Mouse (Mus musculus) lung, embryonic 16.5 days (tissue): ENCODE results near the gene Ankmy1. TPM values are rescaled to one million over a fixed set of nuclear protein-coding genes. Genes with fewer than 3 reads are reported as not detected.

Experiments used
- ATAC-seq: fragments of 200-750 bp; cut with Nextera tagmentation; 2 replicates; pipeline ENCODE4 v1.8.0; 2017; ENCODE audit warnings: low read depth, mild to moderate bottlenecking, moderate library complexity
- H3K27ac ChIP-seq: fragments of 300-500 bp; sonication (generic); 2 replicates; pipeline ENCODE4 v1.5.1; 2014; ENCODE audit warnings: mild to moderate bottlenecking, control low read depth, low read length
- H3K27me3 ChIP-seq: fragments of 300-500 bp; sonication (generic); 2 replicates; pipeline ENCODE4 v1.6.1; 2014; ENCODE audit warnings: low read depth, low read length, mixed read lengths; ENCODE audit not compliant: control insufficient read depth, insufficient read depth
- H3K36me3 ChIP-seq: fragments of 300-500 bp; sonication (generic); 2 replicates; pipeline ENCODE4 v1.6.1; 2014; ENCODE audit warnings: low read length; ENCODE audit not compliant: control insufficient read depth, insufficient read depth
- H3K4me1 ChIP-seq: fragments of 300-500 bp; sonication (generic); replicated peaks from 2 replicates; pipeline ENCODE4 v1.6.1; 2014; ENCODE audit warnings: low read length, mixed read lengths; ENCODE audit not compliant: control insufficient read depth, insufficient read depth
- H3K4me2 ChIP-seq: fragments of 300-500 bp; sonication (generic); 2 replicates; pipeline ENCODE4 v1.6.1; 2014; ENCODE audit warnings: low read depth, low read length, control low read depth
- H3K4me3 ChIP-seq: fragments of 300-500 bp; sonication (generic); 2 replicates; pipeline ENCODE4 v1.5.1; 2014; ENCODE audit warnings: mild to moderate bottlenecking, low read length, control low read depth
- H3K9ac ChIP-seq: fragments of 300-500 bp; sonication (generic); 2 replicates; pipeline ENCODE4 v1.6.1; 2014; ENCODE audit warnings: low read length, control low read depth
- H3K9me3 ChIP-seq: fragments of 300-500 bp; sonication (generic); 2 replicates; pipeline ENCODE4 v1.6.1; 2016; ENCODE audit warnings: low read length; ENCODE audit not compliant: control insufficient read depth
- WGBS: fragments of 180-500 bp; shearing (Covaris S2); extraction: QIAGEN DNeasy Blood & Tissue Kit; methylation state at CpG from one replicate; pipeline ENCODE4 v1.1.7; 2014; 5-methylcytosine and 5-hydroxymethylcytosine counted together
- polyA plus RNA-seq: library from polyadenylated mRNA; unstranded; fragments of >200 nt; fragmentation: Nextera tagmentation; extraction: Ambion mirVana; gene quantifications from 2 replicates; pipeline ENCODE4 v1.2.1, GENCODE M21; 2015

Gene Ankmy1
- polyA plus RNA-seq, 1 experiment from 2014 or later = 0.48 TPM

DNA sequence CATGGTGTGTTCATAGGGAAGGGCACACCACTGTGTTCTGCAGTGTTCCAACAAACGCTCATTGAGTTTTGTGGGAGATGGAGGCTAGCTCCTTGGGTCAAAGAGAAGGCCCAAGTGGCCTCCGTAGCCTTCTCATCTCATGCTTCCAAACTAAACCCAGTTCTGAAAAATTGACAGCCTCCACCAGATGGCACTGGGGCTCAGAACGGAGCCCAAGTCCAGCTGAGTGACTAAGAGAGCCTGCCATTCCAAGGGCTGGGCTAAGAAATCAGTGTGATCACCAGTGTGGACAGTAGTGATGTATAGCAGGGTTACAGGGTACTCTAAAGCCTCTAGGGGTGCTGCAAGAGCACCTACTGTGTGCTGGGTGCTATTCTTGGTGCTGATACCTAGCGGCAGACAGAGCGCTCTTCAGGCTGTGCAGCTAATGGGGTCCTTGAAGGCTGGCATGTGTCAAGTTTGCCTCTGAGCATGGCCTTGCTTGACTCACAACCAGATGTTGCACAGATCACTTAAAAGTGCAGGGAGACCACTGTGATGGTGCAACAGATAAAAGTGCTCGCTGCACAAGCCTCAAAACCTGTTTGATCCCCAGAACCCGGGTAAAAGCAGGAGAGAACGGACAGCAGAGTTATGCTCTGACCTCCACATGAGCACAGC is 62.3 kb downstream of the Ankmy1 start:
- Histone ChIP-seq H3K36me3 (no peaks in the 10 kb centered on the region), H3K27ac (no peak overlapping the region), H3K4me2 (no peak overlapping the region), H3K4me3 (no peak overlapping the region), H3K9ac (no peak overlapping the region), H3K27me3 (no peaks in the 10 kb centered on the region), H3K9me3 (no peaks in the 10 kb centered on the region), H3K4me1 (0 out of 2 replicates have a peak, but pooled peaks cover 3% of the 10 kb centered on the region)
- 80% methylated on average over 8 of the region's 8 CpGs for WGBS
- ATAC-seq = no peak

DNA sequence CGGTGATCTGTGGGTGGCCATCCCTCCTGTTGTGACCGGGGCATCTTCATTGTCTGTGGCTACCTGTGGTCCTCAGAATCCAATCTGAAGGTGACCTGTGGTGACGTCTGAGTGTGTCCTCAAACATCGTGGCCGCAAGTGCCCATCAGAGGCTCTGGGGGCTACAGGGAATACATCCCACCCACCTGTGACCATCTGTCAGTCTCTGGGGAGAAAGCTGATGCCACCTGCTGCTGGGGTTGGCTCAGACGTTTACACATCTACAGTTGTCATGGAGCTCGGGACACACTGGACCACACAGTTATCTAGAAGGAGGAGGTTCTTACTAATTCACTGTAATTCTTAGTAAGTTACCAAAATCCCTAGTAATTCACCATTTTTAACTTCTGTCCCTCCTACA is 63.5 kb downstream of the Ankmy1 start:
- 62% methylated on average over 7 of the region's 7 CpGs for WGBS
- 0 out of 2 replicates have a peak, but pooled peaks cover 3% of the 10 kb centered on the region for H3K4me1 ChIP-seq
- no peak overlapping the region for H3K4me2 ChIP-seq
- ATAC-seq = no peak
- no peaks in the 10 kb centered on the region for H3K9me3 ChIP-seq
- H3K36me3 ChIP-seq = no peaks in the 10 kb centered on the region
- no peak overlapping the region for H3K4me3 ChIP-seq
- no peak overlapping the region for H3K27ac ChIP-seq
- no peak overlapping the region for H3K9ac ChIP-seq
- no peaks in the 10 kb centered on the region for H3K27me3 ChIP-seq

DNA sequence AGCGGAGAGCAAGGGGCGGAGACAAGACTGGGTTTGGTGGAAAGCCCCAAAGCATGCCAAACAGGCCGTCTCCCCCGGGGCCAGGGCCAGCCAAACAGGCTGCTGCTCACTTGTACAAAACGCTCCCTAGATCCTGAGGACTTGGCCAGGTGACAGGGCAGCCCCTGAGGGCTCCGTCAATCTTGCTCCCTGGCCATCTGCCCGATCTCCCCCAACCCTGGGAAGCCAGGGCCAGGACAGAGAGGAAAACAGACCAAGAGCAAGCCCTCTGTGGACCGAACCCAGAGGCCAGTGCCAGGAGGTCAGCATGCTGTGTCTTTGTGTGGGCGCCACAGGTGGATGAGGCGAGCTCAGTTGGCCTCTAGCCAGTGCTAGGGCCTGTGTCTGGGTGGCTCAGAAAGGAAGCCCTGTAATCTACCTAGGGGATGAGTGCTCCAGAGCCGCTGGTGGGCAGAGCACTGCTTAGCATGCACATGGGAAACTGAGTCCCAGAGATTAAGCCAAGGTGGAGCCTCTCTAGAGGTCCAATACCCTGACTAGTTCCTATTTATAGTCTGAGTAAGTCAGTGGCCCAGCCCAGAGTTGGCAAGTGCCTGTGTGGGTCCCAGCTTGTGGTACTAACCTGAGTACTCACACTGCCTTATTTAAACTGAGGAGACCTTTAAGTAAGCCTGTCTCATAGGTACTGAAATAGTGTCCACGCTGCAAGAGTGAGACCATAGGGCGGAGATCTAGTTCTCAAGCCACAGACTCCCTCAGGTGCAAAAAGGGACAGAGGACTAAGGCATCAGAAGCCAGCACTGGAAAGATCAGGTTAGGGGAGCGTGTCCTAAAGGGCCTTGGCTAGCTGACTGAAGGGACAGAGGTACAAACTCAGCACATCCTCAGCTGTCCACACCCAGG is 64.5 kb downstream of the Ankmy1 start:
- peaks cover 5% of the 10 kb centered on the region; the same call in 1 of the 2 replicates for H3K4me1 ChIP-seq
- ATAC-seq = no peak
- no peak overlapping the region for H3K27ac ChIP-seq
- no peak overlapping the region for H3K9ac ChIP-seq
- 76% methylated on average over 14 of the region's 14 CpGs for whole genome bisulfite sequencing
- H3K9me3 ChIP-seq = no peaks in the 10 kb centered on the region
- H3K4me3 ChIP-seq = no peak overlapping the region
- no peak overlapping the region for H3K4me2 ChIP-seq
- no peaks in the 10 kb centered on the region for H3K36me3 ChIP-seq
- no peaks in the 10 kb centered on the region for H3K27me3 ChIP-seq

DNA sequence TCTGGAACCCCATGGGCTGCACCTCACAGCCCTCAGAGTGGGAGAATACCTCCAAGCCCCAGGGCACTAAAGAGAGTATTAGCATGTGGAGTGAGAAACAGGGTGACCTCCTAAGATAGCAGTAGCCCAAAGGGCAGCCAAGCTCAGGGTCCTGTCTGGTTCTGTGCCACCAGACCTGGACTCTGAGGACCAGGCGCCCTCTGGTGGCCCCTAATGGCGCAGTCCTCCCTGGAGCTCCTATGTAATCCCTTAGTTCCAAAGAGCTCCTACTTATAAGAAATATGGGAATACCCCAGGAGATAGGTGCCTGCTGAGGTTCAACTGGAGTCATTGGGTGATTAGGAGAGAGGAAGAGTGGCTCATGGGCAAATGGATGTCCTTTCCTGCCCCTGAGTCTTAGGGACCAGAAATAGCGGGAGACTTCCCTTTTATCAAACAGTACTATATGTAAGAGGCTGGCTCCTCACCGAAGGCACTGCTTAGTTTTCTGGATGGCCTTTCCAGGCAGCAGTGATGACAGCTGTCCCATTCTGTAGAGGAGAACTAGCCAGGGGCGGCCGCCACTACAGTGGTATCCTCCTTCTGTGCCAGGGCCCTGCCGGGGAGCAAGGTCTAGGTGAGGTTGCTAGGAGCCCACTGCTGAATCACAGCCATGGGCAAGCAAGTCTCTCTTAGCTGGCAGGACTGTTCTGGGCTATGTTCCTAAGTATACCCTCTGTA is 68.6 kb downstream of the Ankmy1 start:
- Histone ChIP-seq H3K36me3 (no peaks in the 10 kb centered on the region), H3K27me3 (peaks cover 4% of the 10 kb centered on the region), H3K9me3 (no peaks in the 10 kb centered on the region), H3K4me1 (peaks cover 16% of the 10 kb centered on the region), H3K4me3 (no peak overlapping the region), H3K9ac (no peak overlapping the region), H3K27ac (no peak overlapping the region), H3K4me2 (no peak overlapping the region)
- 0 out of 2 replicates have a peak, but pooled peaks have one; percentile 10 for ATAC-seq
- 64% methylated on average over 7 of the region's 7 CpGs for WGBS

DNA sequence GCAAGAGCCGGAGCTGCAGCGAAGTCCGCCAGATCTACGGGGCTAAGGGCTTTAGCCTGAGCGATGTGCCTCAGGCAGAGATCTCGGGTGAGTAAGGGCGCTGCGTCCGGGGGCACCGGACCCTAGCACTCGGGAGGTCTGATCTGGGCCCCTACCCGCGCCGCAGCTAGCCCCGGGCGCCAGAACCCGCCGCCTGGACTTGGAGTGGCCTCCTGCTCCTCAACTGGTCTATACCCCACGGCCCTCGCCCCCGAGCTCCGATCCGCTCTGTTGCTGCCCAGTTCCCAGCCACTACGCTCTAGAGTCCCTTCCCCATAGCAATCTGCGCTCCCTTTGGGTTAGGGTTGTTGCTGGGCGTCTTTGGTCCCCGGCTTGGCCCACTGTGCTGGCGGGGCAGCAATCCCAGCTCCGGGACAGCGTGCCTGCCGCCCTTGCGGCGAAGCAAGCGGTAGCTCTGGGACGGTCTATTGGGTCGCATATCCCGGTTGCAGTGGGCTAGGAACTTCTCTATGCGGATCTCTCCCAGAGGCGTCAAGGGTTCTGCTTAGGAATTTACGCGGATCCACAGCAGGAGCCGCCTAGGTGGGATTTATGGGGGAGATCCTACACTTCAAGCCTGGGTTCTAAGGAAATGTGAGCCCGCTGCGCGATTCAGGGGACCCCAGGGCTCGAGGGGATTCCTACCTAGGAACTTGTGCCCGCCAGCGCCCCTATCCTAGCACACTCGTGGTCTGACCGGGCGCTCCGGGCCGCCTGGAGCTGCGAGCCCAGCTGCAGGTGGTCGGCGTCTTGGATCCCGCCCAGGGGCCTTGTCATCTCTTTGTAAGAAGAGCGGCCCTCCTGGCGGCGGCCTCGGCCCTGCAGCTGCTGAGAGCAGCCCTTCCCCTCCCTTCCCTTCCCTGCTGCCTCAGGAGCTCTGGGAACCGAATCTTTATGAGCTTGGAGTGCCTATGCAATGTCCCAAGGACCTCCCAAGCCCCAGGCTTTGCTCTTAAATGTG is 70.4 kb downstream of the Ankmy1 start:
- ATAC-seq = peak; percentile 37
- H3K9ac ChIP-seq = peak overlapping the region; percentile 81

DNA sequence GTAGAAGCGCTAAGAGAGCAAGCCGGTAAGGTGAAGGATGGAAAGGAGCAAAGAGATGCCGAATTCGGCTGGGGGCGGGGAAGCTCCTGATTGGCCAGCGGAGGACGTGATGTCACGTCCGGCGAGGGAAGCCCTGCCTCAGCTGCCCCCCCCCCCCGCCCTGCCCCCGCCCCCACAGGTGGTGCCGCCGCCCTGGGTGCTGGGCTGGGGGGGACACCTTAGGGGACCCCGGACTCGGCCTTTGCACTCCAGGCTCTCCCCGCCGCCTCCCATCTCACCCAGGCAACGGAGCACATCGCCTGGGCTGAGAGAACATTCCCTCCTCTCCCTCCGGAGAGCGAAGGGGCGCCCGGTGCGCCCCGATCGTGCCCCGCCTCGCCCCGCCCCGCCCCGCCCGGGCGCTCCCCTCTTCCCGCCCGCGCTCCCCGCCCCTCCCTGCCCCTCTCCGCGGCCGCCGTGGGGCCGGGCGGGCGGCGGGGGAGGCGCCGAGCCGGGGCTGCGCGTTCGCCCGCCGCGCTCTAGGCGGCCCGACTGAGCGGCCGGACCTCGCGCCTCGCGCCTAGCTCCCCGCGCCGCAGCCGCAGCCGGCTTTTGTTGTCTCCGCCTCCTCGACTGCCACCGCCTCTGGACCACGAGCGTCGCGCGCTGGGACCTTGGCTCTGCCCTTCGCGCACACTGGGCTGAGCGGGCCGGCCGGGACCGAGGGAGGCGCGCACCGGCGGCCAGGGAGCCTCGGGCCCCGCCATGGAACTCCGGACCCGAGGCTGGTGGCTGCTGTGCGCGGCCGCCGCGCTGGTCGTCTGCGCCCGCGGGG is 71.3 kb downstream of the Ankmy1 start, which contains the start of gene Gpc1:
TSS of gene Gpc1 (plus strand) at position 458 of the 814 bp plus-strand sequence.
- Histone ChIP-seq H3K4me2 (peak within 1 kb of the TSS; percentile 94), H3K27ac (peak within 1 kb of the TSS; percentile 84), H3K4me1 (peaks cover 13% of the 10 kb centered on the region), H3K27me3 (peaks cover 4% of the 10 kb centered on the region), H3K9ac (peak within 1 kb of the TSS; percentile 81), H3K9me3 (no peaks in the 10 kb centered on the region), H3K36me3 (no peaks in the 10 kb centered on the region), H3K4me3 (peak within 1 kb of the TSS; percentile 71)
- WGBS = under 1% methylated on average over 56 of the region's 99 CpGs
- ATAC-seq = peak; percentile 85

More for the DNA sequence above, 70.4 kb downstream of the Ankmy1 start:
- H3K36me3 ChIP-seq = no peaks in the 10 kb centered on the region
- peaks cover 13% of the 10 kb centered on the region for H3K4me1 ChIP-seq
- peaks cover 4% of the 10 kb centered on the region for H3K27me3 ChIP-seq
- H3K4me3 ChIP-seq = peak overlapping the region; percentile 71
- WGBS = under 1% methylated on average over 61 of the region's 62 CpGs
- no peaks in the 10 kb centered on the region for H3K9me3 ChIP-seq
- H3K27ac ChIP-seq = peak overlapping the region; percentile 84
- peak overlapping the region; percentile 94 for H3K4me2 ChIP-seq

DNA sequence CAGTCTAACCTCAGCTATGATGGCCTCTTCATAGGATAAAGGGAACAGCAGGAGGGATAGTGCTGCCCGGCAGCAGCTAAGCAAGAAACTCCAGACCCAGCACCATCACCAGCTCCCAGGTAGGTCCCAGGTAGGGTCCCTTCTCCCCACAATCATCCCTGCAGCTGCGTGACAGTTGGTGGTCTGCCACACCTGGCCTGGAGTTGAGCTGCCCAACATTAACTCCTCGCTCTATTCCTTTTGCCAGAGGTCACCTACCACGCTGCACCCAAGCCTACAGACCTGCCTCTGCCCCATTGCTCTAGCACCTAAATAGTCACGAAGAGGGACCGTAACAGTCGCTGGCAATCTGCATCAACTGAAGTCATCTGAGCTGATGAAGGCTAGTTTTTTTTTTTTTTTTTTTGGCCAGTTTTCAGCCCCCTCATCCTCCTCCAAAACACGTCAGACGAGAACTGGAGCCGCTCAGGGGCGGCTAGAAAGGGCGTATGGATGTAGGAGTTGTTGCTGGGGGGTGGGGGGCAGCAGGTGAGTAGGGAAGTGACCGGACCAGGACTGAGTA is 72.0 kb downstream of the Ankmy1 start:
- Histone ChIP-seq H3K4me1 (peaks cover 13% of the 10 kb centered on the region), H3K9me3 (no peaks in the 10 kb centered on the region), H3K9ac (no peak overlapping the region; the same call in 1 of the 2 replicates), H3K36me3 (no peaks in the 10 kb centered on the region), H3K27me3 (peaks cover 4% of the 10 kb centered on the region), H3K4me2 (peak overlapping the region; percentile 94), H3K27ac (no peak overlapping the region), H3K4me3 (peak overlapping the region; percentile 71)
- WGBS = 9% methylated on average over 13 of the region's 13 CpGs
- ATAC-seq = no peak
